Mouse (Mus musculus): ENCODE data around the gene Pdk2. TPM values are rescaled to one million over a fixed set of nuclear protein-coding genes. Genes with fewer than 3 reads are reported as not detected.

Gene Pdk2
- polyA plus RNA-seq, 3 experiments from 2014 or later = 2.4 to 9.2 (median 8.2) TPM

- no peak for ATAC-seq
These were observed 29.3 kb upstream of the Pdk2 start for GRCm38 (mm10) chr11:95070140-95071107.

GRCm38 (mm10) chr11:95069226-95069957, 28.2 kb upstream of the Pdk2 start:
- no peak for ATAC-seq

GRCm38 (mm10) chr11:95056768-95057501, 15.8 kb upstream of the Pdk2 start:
- no peak for ATAC-seq

GRCm38 (mm10) chr11:95053062-95053461, 11.9 kb upstream of the Pdk2 start:
- no peak for ATAC-seq

GRCm38 (mm10) chr11:95046980-95047680, 6.0 kb upstream of the Pdk2 start:
- ATAC-seq = peak; percentile 77

GRCm38 (mm10) chr11:95044185-95044870, 3.2 kb upstream of the Pdk2 start:
- ATAC-seq = no peak

- ATAC-seq = no peak
These were observed 2.5 kb upstream of the Pdk2 start for GRCm38 (mm10) chr11:95043608-95044007.

GRCm38 (mm10) chr11:95043060-95043459, 1.9 kb upstream of the Pdk2 start:
- ATAC-seq = no peak

GRCm38 (mm10) chr11:95042096-95042495, 942 bp upstream of the Pdk2 start:
- peak; percentile 27 for ATAC-seq

- ATAC-seq = no peak
These were observed 539 bp downstream of the Pdk2 start for GRCm38 (mm10) chr11:95040491-95041138.

GRCm38 (mm10) chr11:95039766-95040165, 1.4 kb downstream of the Pdk2 start:
- no peak for ATAC-seq

GRCm38 (mm10) chr11:95038818-95039655, 2.1 kb downstream of the Pdk2 start:
- ATAC-seq = no peak

GRCm38 (mm10) chr11:95038156-95038817, 2.9 kb downstream of the Pdk2 start:
- ATAC-seq = no peak

- no peak for ATAC-seq
These were observed 3.8 kb downstream of the Pdk2 start for GRCm38 (mm10) chr11:95037306-95037705.

GRCm38 (mm10) chr11:95036521-95036920, 4.6 kb downstream of the Pdk2 start:
- ATAC-seq = no peak

- ATAC-seq = no peak
These were observed 6.3 kb downstream of the Pdk2 start for GRCm38 (mm10) chr11:95034902-95035301.

- no peak for ATAC-seq
These were observed 7.5 kb downstream of the Pdk2 start for GRCm38 (mm10) chr11:95033617-95034016.

- no peak for ATAC-seq
These were observed 8.2 kb downstream of the Pdk2 start for GRCm38 (mm10) chr11:95032945-95033344.

GRCm38 (mm10) chr11:95027850-95028470, 13.2 kb downstream of the Pdk2 start:
- ATAC-seq = no peak

Data from inflammation-experienced regulatory T-cells, adult 6 months (primary cell).